Mouse (Mus musculus): ENCODE measurements around the gene Gucy2g. TPM values are rescaled to one million over a fixed set of nuclear protein-coding genes. Genes with fewer than 3 reads are reported as not detected.

Gene Gucy2g
- polyA plus RNA-seq, 2 experiments: 0.03 TPM; not detected in 1

DNA sequence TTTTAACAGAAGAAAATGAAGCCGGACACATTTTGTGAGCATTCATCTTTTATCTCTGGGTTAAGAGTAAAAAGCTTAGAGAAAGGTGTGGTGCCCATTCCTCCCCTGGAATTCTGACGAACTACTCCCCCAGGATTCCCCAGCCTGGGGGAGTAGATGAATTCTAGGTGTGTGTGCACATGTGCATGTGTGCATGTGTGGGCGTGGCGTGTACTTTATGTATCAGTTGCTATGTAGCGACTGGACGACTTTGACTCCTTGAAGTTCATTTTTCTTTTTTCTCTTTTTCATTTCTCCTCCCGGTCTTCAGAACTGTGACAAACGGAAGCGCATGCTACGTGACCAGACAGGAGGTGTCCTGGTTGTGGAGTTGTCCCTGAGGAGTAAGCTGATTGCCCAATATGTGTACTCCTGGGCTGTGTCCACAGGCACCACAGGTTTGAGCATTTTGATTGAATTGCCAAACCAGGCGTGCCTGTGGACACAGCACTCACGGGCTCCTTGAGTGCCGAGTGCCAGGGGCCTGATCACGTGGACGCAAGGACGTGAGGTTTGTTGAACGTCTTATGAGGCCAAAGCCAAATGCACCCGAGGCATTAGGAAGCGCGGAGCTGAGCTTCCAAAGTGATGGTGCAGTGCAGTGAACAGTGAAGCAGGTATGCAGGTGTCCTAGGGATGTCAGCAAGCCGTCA lies 48.6 kb downstream of the Gucy2g start:
- ATAC-seq (ENCODE audit: insufficient read depth) (peak; percentile 59), DNase-seq (ENCODE audit: low read depth in 3 of 3, low spot score in 3 of 3) (peak in 1 of 3 experiments; percentile 17)
- WGBS (ENCODE audit: insufficient replicate concordance): 64% methylated on average over 21 of the region's 21 CpGs
- no peak for TF ChIP-seq CTCF (IDR thresholded peaks at IDR 0.05; ENCODE audit: low read depth)
- no peak for TF ChIP-seq EP300 (IDR thresholded peaks at IDR 0.05; ENCODE audit: low read depth)
- H3K27ac ChIP-seq: no peak overlapping the region
- H3K4me1 ChIP-seq (replicated peaks; ENCODE audit: control insufficient read depth in 2 of 2, insufficient read depth in 2 of 2, low read length in 1 of 2): peaks cover 0 to 2% of the 10 kb centered on the region in 2 experiments; a peak in 1 of 4 replicates
- no peaks in the 10 kb centered on the region for H3K27me3 ChIP-seq (ENCODE audit: control insufficient read depth, insufficient read depth, low read length)
- H3K36me3 ChIP-seq (replicated peaks; ENCODE audit: control insufficient read depth, insufficient read depth, low read depth): no peaks in the 10 kb centered on the region
- H3K4me3 ChIP-seq (ENCODE audit: insufficient read depth in 1 of 2, low read depth in 2 of 2, low read length in 2 of 2): no peak overlapping the region
- H3K9me3 ChIP-seq (ENCODE audit: control insufficient read depth, low read length): no peaks in the 10 kb centered on the region
- no peak overlapping the region for H3K4me2 ChIP-seq (ENCODE audit: low read depth)
- no peak overlapping the region for H3K9ac ChIP-seq (replicated peaks)

DNA sequence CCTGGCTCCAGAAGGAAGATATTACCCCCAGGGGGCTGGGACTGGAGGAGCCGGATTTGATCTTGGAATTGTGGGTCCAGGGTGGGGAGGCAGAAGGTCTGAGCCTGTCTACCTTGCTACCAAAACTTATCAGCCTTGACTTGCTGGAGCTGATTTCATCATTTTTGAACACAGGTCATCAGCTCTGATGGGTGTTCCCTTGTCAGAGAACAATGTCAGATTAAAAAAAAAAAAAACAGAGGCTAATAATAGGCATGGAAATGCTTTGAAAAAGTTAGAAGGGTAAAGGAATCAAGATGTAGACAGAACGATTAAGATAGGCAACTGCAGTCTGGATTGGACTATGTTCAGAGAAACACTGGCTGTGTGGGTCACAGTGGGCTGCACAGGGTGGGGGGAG lies 49.4 kb downstream of the Gucy2g start:
- no peak overlapping the region for H3K4me3 ChIP-seq (ENCODE audit: insufficient read depth in 1 of 2, low read depth in 2 of 2, low read length in 2 of 2)
- ATAC-seq (ENCODE audit: insufficient read depth): no peak
- H3K4me1 ChIP-seq (replicated peaks; ENCODE audit: control insufficient read depth in 2 of 2, insufficient read depth in 2 of 2, low read length in 1 of 2): peaks cover 0 to 2% of the 10 kb centered on the region in 2 experiments; a peak in 1 of 4 replicates
- no peaks in the 10 kb centered on the region for H3K27me3 ChIP-seq (ENCODE audit: control insufficient read depth, insufficient read depth, low read length)
- no peak overlapping the region for H3K9ac ChIP-seq (replicated peaks)
- DNase-seq (ENCODE audit: low read depth in 3 of 3, low spot score in 3 of 3): no peak
- no peak for TF ChIP-seq EP300 (IDR thresholded peaks at IDR 0.05; ENCODE audit: low read depth)
- no peak for TF ChIP-seq CTCF (IDR thresholded peaks at IDR 0.05; ENCODE audit: low read depth)
- H3K9me3 ChIP-seq (ENCODE audit: control insufficient read depth, low read length): no peaks in the 10 kb centered on the region
- H3K36me3 ChIP-seq (replicated peaks; ENCODE audit: control insufficient read depth, insufficient read depth, low read depth): no peaks in the 10 kb centered on the region
- H3K27ac ChIP-seq: no peak overlapping the region
- H3K4me2 ChIP-seq (ENCODE audit: low read depth): no peak overlapping the region
- WGBS (ENCODE audit: insufficient replicate concordance): 62% methylated on average over 2 of the region's 2 CpGs

DNA sequence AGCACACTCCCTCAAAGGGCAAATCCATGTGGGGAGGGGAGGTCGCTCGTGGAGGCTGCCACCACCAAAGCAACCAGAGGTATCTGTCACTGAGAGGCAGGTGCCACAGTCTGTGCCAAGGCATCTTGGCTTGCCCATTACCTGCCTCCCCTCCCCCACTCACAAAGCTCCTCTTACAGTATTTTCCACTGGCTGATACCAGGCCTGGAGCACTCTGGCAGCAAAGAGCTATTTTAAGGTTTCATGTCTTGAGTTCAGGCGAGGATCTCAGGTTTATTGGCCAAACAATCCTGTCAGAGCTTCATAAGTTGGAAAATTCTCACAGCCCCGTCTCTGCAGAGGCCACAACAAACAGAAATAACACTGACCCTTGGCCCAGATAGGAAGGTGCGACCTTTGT lies 51.0 kb downstream of the Gucy2g start:
- no peak overlapping the region for H3K9ac ChIP-seq (replicated peaks)
- no peaks in the 10 kb centered on the region for H3K27me3 ChIP-seq (ENCODE audit: control insufficient read depth, insufficient read depth, low read length)
- DNase-seq (ENCODE audit: low read depth in 3 of 3, low spot score in 3 of 3) (no peak), ATAC-seq (ENCODE audit: insufficient read depth) (no peak)
- 45% methylated on average over 5 of the region's 5 CpGs for WGBS (ENCODE audit: insufficient replicate concordance)
- no peak overlapping the region for H3K4me3 ChIP-seq (ENCODE audit: insufficient read depth in 1 of 2, low read depth in 2 of 2, low read length in 2 of 2)
- no peaks in the 10 kb centered on the region for H3K36me3 ChIP-seq (replicated peaks; ENCODE audit: control insufficient read depth, insufficient read depth, low read depth)
- H3K9me3 ChIP-seq (ENCODE audit: control insufficient read depth, low read length): no peaks in the 10 kb centered on the region
- H3K4me1 ChIP-seq (replicated peaks; ENCODE audit: control insufficient read depth in 2 of 2, insufficient read depth in 2 of 2, low read length in 1 of 2): peaks cover 0 to 2% of the 10 kb centered on the region in 2 experiments; a peak in 1 of 4 replicates
- no peak overlapping the region for H3K27ac ChIP-seq
- H3K4me2 ChIP-seq (ENCODE audit: low read depth): no peak overlapping the region
- TF ChIP-seq CTCF (IDR thresholded peaks at IDR 0.05; ENCODE audit: low read depth) (no peak), EP300 (IDR thresholded peaks at IDR 0.05; ENCODE audit: low read depth) (no peak)

DNA sequence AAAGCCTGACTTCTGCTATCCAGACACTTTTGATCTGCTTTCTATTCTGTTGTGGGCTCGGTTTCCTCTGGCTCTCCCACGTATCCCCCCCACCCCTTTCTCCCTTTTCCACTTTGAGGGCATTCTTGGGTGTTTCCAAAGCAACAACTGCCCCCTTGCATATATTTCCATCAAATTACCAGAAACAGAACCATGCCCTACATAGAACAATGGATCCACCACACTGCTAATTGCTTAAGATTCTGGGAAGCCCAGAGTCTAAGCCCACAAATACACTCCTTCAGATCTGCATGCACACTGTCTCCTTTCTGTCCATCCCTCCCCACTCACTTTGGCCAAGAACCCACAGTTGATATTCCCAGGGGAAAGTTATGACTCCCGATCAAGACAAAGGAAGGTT lies 55.4 kb downstream of the Gucy2g start:
- no peaks in the 10 kb centered on the region for H3K9me3 ChIP-seq (ENCODE audit: control insufficient read depth, low read length)
- ATAC-seq (ENCODE audit: insufficient read depth) (no peak), DNase-seq (ENCODE audit: low read depth in 3 of 3, low spot score in 3 of 3) (no peak)
- H3K27me3 ChIP-seq (ENCODE audit: control insufficient read depth, insufficient read depth, low read length): no peaks in the 10 kb centered on the region
- H3K27ac ChIP-seq: no peak overlapping the region
- no peak overlapping the region for H3K4me3 ChIP-seq (ENCODE audit: insufficient read depth in 1 of 2, low read depth in 2 of 2, low read length in 2 of 2)
- H3K36me3 ChIP-seq (replicated peaks; ENCODE audit: control insufficient read depth, insufficient read depth, low read depth): no peaks in the 10 kb centered on the region
- H3K4me2 ChIP-seq (ENCODE audit: low read depth): no peak overlapping the region
- WGBS (ENCODE audit: insufficient replicate concordance): 62% methylated on average over 3 of the region's 3 CpGs
- no peak overlapping the region for H3K9ac ChIP-seq (replicated peaks)
- TF ChIP-seq CTCF (IDR thresholded peaks at IDR 0.05; ENCODE audit: low read depth) (no peak), EP300 (IDR thresholded peaks at IDR 0.05; ENCODE audit: low read depth) (no peak)
- H3K4me1 ChIP-seq (replicated peaks; ENCODE audit: control insufficient read depth in 2 of 2, insufficient read depth in 2 of 2, low read length in 1 of 2): no peaks in the 10 kb centered on the region

DNA sequence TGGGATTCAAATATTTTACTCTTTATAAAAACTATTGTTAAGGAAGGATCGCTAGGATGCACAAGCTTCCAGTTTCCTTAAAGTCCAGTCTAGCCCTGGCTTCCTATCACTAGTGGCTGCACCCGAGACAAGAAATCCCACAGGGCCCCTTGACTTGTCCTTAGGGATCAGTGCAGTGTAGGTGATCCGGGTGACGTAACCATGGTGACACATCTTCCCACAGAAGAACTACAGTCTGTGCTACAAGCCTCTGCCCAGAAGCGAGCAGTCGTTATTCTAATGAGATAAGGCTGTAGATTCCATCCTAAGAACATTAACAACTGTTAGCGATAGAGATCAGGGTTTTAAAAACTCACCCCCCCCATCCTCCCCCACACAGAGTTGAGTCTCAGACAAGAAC lies 56.0 kb downstream of the Gucy2g start:
- TF ChIP-seq CTCF (IDR thresholded peaks at IDR 0.05; ENCODE audit: low read depth) (no peak), EP300 (IDR thresholded peaks at IDR 0.05; ENCODE audit: low read depth) (no peak)
- no peak overlapping the region for H3K4me2 ChIP-seq (ENCODE audit: low read depth)
- H3K27me3 ChIP-seq (ENCODE audit: control insufficient read depth, insufficient read depth, low read length): no peaks in the 10 kb centered on the region
- DNase-seq (ENCODE audit: low read depth in 3 of 3, low spot score in 3 of 3) (no peak), ATAC-seq (ENCODE audit: insufficient read depth) (no peak)
- H3K36me3 ChIP-seq (replicated peaks; ENCODE audit: control insufficient read depth, insufficient read depth, low read depth): no peaks in the 10 kb centered on the region
- no peak overlapping the region for H3K4me3 ChIP-seq (ENCODE audit: insufficient read depth in 1 of 2, low read depth in 2 of 2, low read length in 2 of 2)
- no peaks in the 10 kb centered on the region for H3K9me3 ChIP-seq (ENCODE audit: control insufficient read depth, low read length)
- 65% methylated on average over 7 of the region's 7 CpGs for WGBS (ENCODE audit: insufficient replicate concordance)
- H3K4me1 ChIP-seq (replicated peaks; ENCODE audit: control insufficient read depth in 2 of 2, insufficient read depth in 2 of 2, low read length in 1 of 2): no peaks in the 10 kb centered on the region
- no peak overlapping the region for H3K27ac ChIP-seq
- no peak overlapping the region for H3K9ac ChIP-seq (replicated peaks)
